Mouse (Mus musculus) erythroblast, embryonic 14.5 days (primary cell): ENCODE measurements at regions not wholly inside any gene's neighbourhood (a gene's known extent, or its start where the extent isn't known, plus 50 kb on each side); places are given as distances from the start of the nearest gene placed in this dataset.

ENCODE experiments used
- GATA1 ChIP-seq: IDR thresholded peaks from 2 replicates; pipeline ENCODE4 v1.6.1; 2012; ENCODE audit warnings: low read length, inconsistent platforms, mixed read lengths
- TAL1 ChIP-seq: IDR thresholded peaks from 3 replicates; pipeline ENCODE4 v1.6.1; 2012; ENCODE audit warnings: low read length, inconsistent platforms, mixed read lengths

GRCm38 (mm10) chr5:75523041-75523678 is 51.6 kb upstream of the Kit start:
- TF ChIP-seq TAL1: no peak
- TF ChIP-seq GATA1: no peak
